Mouse (Mus musculus): ENCODE data around the gene Vmn1r27. TPM values are rescaled to one million over a fixed set of nuclear protein-coding genes. Genes with fewer than 3 reads are reported as not detected.

Gene Vmn1r27
- not detected for total RNA-seq (2023)

DNA sequence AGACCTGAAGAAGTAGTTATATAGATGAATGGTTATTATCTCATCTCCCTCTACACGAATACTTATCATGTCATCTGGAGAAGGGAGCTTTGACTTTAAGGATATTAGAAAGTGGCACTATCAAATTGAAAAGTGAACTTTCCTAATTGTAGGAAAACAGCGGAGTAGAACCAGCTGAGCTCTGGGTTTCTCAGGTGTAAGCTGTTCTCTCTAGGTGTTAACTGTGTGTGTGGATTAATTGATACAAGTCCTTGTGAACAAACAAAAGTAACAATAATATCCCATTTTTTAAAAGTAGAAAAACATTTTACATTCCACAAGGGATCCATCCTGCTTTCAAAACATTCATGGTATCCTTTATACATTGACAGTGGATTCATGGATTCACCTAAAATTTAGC lies at the start of gene Vmn1r27:
Gene Vmn1r27, minus strand, starts transcription at position 101 of the 400 bp plus-strand sequence.

DNA sequence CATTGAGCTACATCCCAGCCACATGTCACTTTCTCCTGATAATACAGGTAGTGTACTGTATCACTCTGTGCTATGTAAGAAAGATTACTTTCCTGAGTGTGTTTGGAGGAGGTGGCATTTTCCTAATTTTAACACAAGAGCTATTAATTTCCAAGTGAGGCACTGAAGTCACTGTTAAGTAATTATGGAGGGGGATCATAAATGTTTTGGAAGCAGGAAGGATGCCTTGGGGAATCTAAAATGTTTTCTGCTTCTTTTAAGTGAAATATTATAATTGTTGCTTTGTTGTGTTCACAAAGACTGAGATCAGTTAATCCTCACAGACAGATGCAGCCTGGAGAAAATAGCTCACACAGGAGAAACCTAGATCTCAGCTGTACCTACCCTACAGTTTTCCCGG lies 43.1 kb upstream of the Vmn1r27 start, which contains the start of gene Vmn1r28:
Gene Vmn1r28, plus strand, starts transcription at position 301 of the 400 bp plus-strand sequence.

Other genes starting within 250 kb of the Vmn1r27 start
- gene Vmn1r25, start 238.0 kb downstream of the Vmn1r27 start, total RNA-seq (2023), result not detected
- gene Vmn1r26, start 203.7 kb downstream of the Vmn1r27 start, total RNA-seq (2023), result not detected
- gene Vmn1r28, start 43.2 kb upstream of the Vmn1r27 start, total RNA-seq (2023), result not detected
- not detected for gene Vmn1r29, start 82.7 kb upstream of the Vmn1r27 start, total RNA-seq (2023)
- not detected for gene Vmn1r30, start 224.6 kb upstream of the Vmn1r27 start, total RNA-seq (2023)